Mouse (Mus musculus) kidney, adult 18-20 months (tissue): ENCODE measurements around the gene Gm2115.

ENCODE experiments used
- DNase-seq: peaks from one replicate; pipeline ENCODE4 v3.0.0; 2021

The Gm2115 gene

GRCm38 (mm10) chr7:84587101-84587783 is 58.5 kb downstream of the Gm2115 start:
- no peak for DNase-seq

GRCm38 (mm10) chr7:84590622-84591021 is 61.9 kb downstream of the Gm2115 start:
- DNase-seq = no peak

- DNase-seq = peak; percentile 1
Observed at GRCm38 (mm10) chr7:84591347-84591746, 62.6 kb downstream of the Gm2115 start.

- DNase-seq = peak; percentile 40
Observed at GRCm38 (mm10) chr7:84594087-84594916, 65.5 kb downstream of the Gm2115 start.

- DNase-seq = no peak
Observed at GRCm38 (mm10) chr7:84594917-84595303, 66.2 kb downstream of the Gm2115 start.

- DNase-seq = no peak
Observed at GRCm38 (mm10) chr7:84596002-84596401, 67.2 kb downstream of the Gm2115 start.

- no peak for DNase-seq
Observed at GRCm38 (mm10) chr7:84596633-84597032, 67.9 kb downstream of the Gm2115 start.

- no peak for DNase-seq
Observed at GRCm38 (mm10) chr7:84600631-84601030, 71.9 kb downstream of the Gm2115 start.

- DNase-seq = no peak
Observed at GRCm38 (mm10) chr7:84601331-84601730, 72.6 kb downstream of the Gm2115 start.

- DNase-seq = peak; percentile 72
Observed at GRCm38 (mm10) chr7:84604501-84604900, 75.7 kb downstream of the Gm2115 start.

GRCm38 (mm10) chr7:84605033-84605687 is 76.4 kb downstream of the Gm2115 start:
- DNase-seq = no peak

GRCm38 (mm10) chr7:84605704-84606292 is 77.0 kb downstream of the Gm2115 start:
- peak; percentile 93 for DNase-seq

- DNase-seq = peak; percentile 74
Observed at GRCm38 (mm10) chr7:84606293-84606749, 77.6 kb downstream of the Gm2115 start, which contains the start of gene Fah. Gene Fah, minus strand, starts transcription at chr7:84606722.

GRCm38 (mm10) chr7:84611609-84612008 is 82.9 kb downstream of the Gm2115 start:
- no peak for DNase-seq

GRCm38 (mm10) chr7:84612445-84612844 is 83.7 kb downstream of the Gm2115 start:
- DNase-seq = no peak

GRCm38 (mm10) chr7:84618951-84619350 is 90.2 kb downstream of the Gm2115 start:
- no peak for DNase-seq

GRCm38 (mm10) chr7:84620956-84621355 is 92.2 kb downstream of the Gm2115 start:
- no peak for DNase-seq

- DNase-seq = no peak
Observed at GRCm38 (mm10) chr7:84623718-84624117, 95.0 kb downstream of the Gm2115 start.

- no peak for DNase-seq
Observed at GRCm38 (mm10) chr7:84631878-84632277, 103.1 kb downstream of the Gm2115 start.
